Mouse (Mus musculus) heart, embryonic 14.5 days (tissue): ENCODE data around the gene Prkg1. TPM values are rescaled to one million over a fixed set of nuclear protein-coding genes. Genes with fewer than 3 reads are reported as not detected.

Experiments used
- ATAC-seq: fragments of 200-750 bp; cut with Nextera tagmentation; 2 replicates; pipeline ENCODE4 v1.8.0; 2017; ENCODE audit warnings: low read depth, moderate TSS enrichment; ENCODE audit not compliant: insufficient number of reproducible peaks, insufficient read depth, low FRiP score
- H3K27ac ChIP-seq, 2 experiments: fragments of 200-500 bp in 1 of 2; fragments of 300-500 bp in 1 of 2; sonication (generic) in 1 of 2; replicated peaks in 1 of 2; 2 replicates each; pipeline ENCODE4 v1.5.1; 2012 to 2014; ENCODE audit warnings: low read depth in 2 of 2, low read length in 2 of 2, control low read depth in 1 of 2, mild to moderate bottlenecking in 1 of 2, mixed read lengths in 1 of 2; ENCODE audit not compliant: control insufficient read depth in 1 of 2, insufficient read depth in 1 of 2
- H3K27me3 ChIP-seq: fragments of 300-500 bp; sonication (generic); 2 replicates; pipeline ENCODE4 v1.6.1; 2014; ENCODE audit warnings: mild to moderate bottlenecking, low read length, control low read depth; ENCODE audit not compliant: control insufficient read depth, insufficient read depth
- H3K36me3 ChIP-seq: fragments of 300-500 bp; sonication (generic); 2 replicates; pipeline ENCODE4 v1.6.1; 2014; ENCODE audit warnings: mild to moderate bottlenecking, control low read depth, low read length, mixed read lengths; ENCODE audit not compliant: control insufficient read depth, insufficient read depth
- H3K4me1 ChIP-seq, 2 experiments: fragments of 200-500 bp in 1 of 2; fragments of 300-500 bp in 1 of 2; sonication (generic) in 1 of 2; 2 replicates each; pipeline ENCODE4 v1.6.1; 2012 to 2014; ENCODE audit warnings: low read length in 2 of 2, control low read depth in 1 of 2, mixed read lengths in 1 of 2; ENCODE audit not compliant: control insufficient read depth in 2 of 2, insufficient read depth in 2 of 2
- H3K4me2 ChIP-seq: fragments of 300-500 bp; sonication (generic); 2 replicates; pipeline ENCODE4 v1.6.1; 2014; ENCODE audit warnings: mild to moderate bottlenecking, low read length
- H3K4me3 ChIP-seq, 2 experiments: fragments of 200-500 bp in 1 of 2; fragments of 300-500 bp in 1 of 2; sonication (generic) in 1 of 2; 2 replicates each; pipeline ENCODE4 v1.5.1; 2012 to 2014; ENCODE audit warnings: low read length in 2 of 2, mild to moderate bottlenecking in 2 of 2, control low read depth in 1 of 2, low read depth in 1 of 2, moderate library complexity in 1 of 2; ENCODE audit not compliant: control insufficient read depth in 1 of 2, insufficient read depth in 1 of 2
- H3K9ac ChIP-seq: fragments of 300-500 bp; sonication (generic); 2 replicates; pipeline ENCODE4 v1.6.1; 2014; ENCODE audit warnings: mild to moderate bottlenecking, low read length
- H3K9me3 ChIP-seq: fragments of 300-500 bp; sonication (generic); 2 replicates; pipeline ENCODE4 v1.6.1; 2016; ENCODE audit warnings: low read length, control low read depth; ENCODE audit not compliant: control insufficient read depth
- WGBS: fragments of 180-500 bp; shearing (Covaris S2); extraction: QIAGEN DNeasy Blood & Tissue Kit; methylation state at CpG from one replicate; pipeline ENCODE4 v1.1.7; 2014; 5-methylcytosine and 5-hydroxymethylcytosine counted together
- polyA plus RNA-seq: library from polyadenylated mRNA; unstranded; fragments of >200 nt; fragmentation: Nextera tagmentation; extraction: Ambion mirVana; gene quantifications from 2 replicates; pipeline ENCODE4 v1.2.1, GENCODE M21; 2014

Prkg1 gene
- polyA plus RNA-seq, 1 experiment from 2014 or later, result 9.6 TPM

- Histone ChIP-seq H3K9me3 (no peaks in the 10 kb centered on the region), H3K36me3 (no peaks in the 10 kb centered on the region), H3K9ac (no peak overlapping the region), H3K4me2 (peak overlapping the region; percentile 35), H3K27ac (no peak overlapping the region; a peak in 1 of 4 replicates), H3K27me3 (no peaks in the 10 kb centered on the region), H3K4me3 (no peak overlapping the region), H3K4me1 (peaks cover 6 to 16% of the 10 kb centered on the region in 2 experiments; a peak in 3 of 4 replicates)
- 50% methylated on average over 8 of the region's 8 CpGs for WGBS
- ATAC-seq, result no peak
Observed at GRCm38 (mm10) chr19:31743241-31744045, 21.4 kb downstream of the Prkg1 start.

GRCm38 (mm10) chr19:31714900-31715299, 49.9 kb downstream of the Prkg1 start:
- 77% methylated on average over 6 of the region's 6 CpGs for WGBS
- Histone ChIP-seq H3K27me3 (no peaks in the 10 kb centered on the region), H3K36me3 (no peaks in the 10 kb centered on the region), H3K4me2 (no peak overlapping the region), H3K9ac (no peak overlapping the region), H3K9me3 (no peaks in the 10 kb centered on the region), H3K4me3 (no peak overlapping the region), H3K4me1 (peaks cover 4 to 9% of the 10 kb centered on the region in 2 experiments), H3K27ac (no peak overlapping the region)
- no peak for ATAC-seq

- Histone ChIP-seq H3K4me1 (peaks cover 4 to 9% of the 10 kb centered on the region in 2 experiments), H3K27me3 (no peaks in the 10 kb centered on the region), H3K9me3 (no peaks in the 10 kb centered on the region), H3K9ac (no peak overlapping the region), H3K36me3 (no peaks in the 10 kb centered on the region), H3K4me3 (no peak overlapping the region), H3K27ac (no peak overlapping the region), H3K4me2 (no peak overlapping the region)
- no peak for ATAC-seq
- WGBS, result 59% methylated on average over 4 of the region's 4 CpGs
Observed at GRCm38 (mm10) chr19:31714418-31714817, 50.4 kb downstream of the Prkg1 start.

GRCm38 (mm10) chr19:31713321-31713720, 51.5 kb downstream of the Prkg1 start:
- H3K36me3 ChIP-seq, result no peaks in the 10 kb centered on the region
- H3K9ac ChIP-seq, result no peak overlapping the region
- H3K27me3 ChIP-seq, result no peaks in the 10 kb centered on the region
- H3K4me1 ChIP-seq, result peaks cover 4 to 9% of the 10 kb centered on the region in 2 experiments
- H3K9me3 ChIP-seq, result no peaks in the 10 kb centered on the region
- H3K4me3 ChIP-seq, result no peak overlapping the region
- whole genome bisulfite sequencing, result 53% methylated on average over 4 of the region's 4 CpGs
- no peak for ATAC-seq
- no peak overlapping the region for H3K4me2 ChIP-seq
- no peak overlapping the region for H3K27ac ChIP-seq

- H3K27ac ChIP-seq, result no peak overlapping the region
- no peaks in the 10 kb centered on the region for H3K36me3 ChIP-seq
- WGBS, result 83% methylated on average over 4 of the region's 4 CpGs
- no peak overlapping the region for H3K4me2 ChIP-seq
- no peak overlapping the region for H3K9ac ChIP-seq
- no peaks in the 10 kb centered on the region for H3K9me3 ChIP-seq
- peaks cover 4 to 9% of the 10 kb centered on the region in 2 experiments for H3K4me1 ChIP-seq
- ATAC-seq, result no peak
- no peak overlapping the region for H3K4me3 ChIP-seq
- H3K27me3 ChIP-seq, result no peaks in the 10 kb centered on the region
Observed at GRCm38 (mm10) chr19:31710336-31710735, 54.5 kb downstream of the Prkg1 start.

GRCm38 (mm10) chr19:31703991-31704390, 60.8 kb downstream of the Prkg1 start:
- no peak overlapping the region for H3K4me3 ChIP-seq
- H3K4me1 ChIP-seq, result peaks cover 5 to 18% of the 10 kb centered on the region in 2 experiments; a peak in 3 of 4 replicates
- no peak overlapping the region for H3K9ac ChIP-seq
- no peak overlapping the region for H3K4me2 ChIP-seq
- no peak for ATAC-seq
- H3K27ac ChIP-seq, result no peak overlapping the region
- no peaks in the 10 kb centered on the region for H3K27me3 ChIP-seq
- no peaks in the 10 kb centered on the region for H3K9me3 ChIP-seq
- no peaks in the 10 kb centered on the region for H3K36me3 ChIP-seq

GRCm38 (mm10) chr19:31698916-31699315, 65.9 kb downstream of the Prkg1 start:
- Histone ChIP-seq H3K4me3 (no peak overlapping the region), H3K27me3 (no peaks in the 10 kb centered on the region), H3K4me2 (peak overlapping the region; percentile 53), H3K27ac (peak overlapping the region; percentile 71 to 72), H3K9ac (no peak overlapping the region), H3K9me3 (no peaks in the 10 kb centered on the region), H3K4me1 (peaks cover 8 to 33% of the 10 kb centered on the region in 2 experiments), H3K36me3 (no peaks in the 10 kb centered on the region)
- ATAC-seq, result no peak
- 30% methylated on average over 6 of the region's 6 CpGs for WGBS

GRCm38 (mm10) chr19:31680821-31681220, 84.0 kb downstream of the Prkg1 start:
- no peak for ATAC-seq
- Histone ChIP-seq H3K9me3 (no peaks in the 10 kb centered on the region), H3K27me3 (no peaks in the 10 kb centered on the region), H3K9ac (no peak overlapping the region), H3K4me3 (no peak overlapping the region), H3K4me1 (no peaks in the 10 kb centered on the region), H3K4me2 (no peak overlapping the region), H3K27ac (no peak overlapping the region), H3K36me3 (no peaks in the 10 kb centered on the region)
- WGBS, result 31% methylated on average over 1 of the region's 1 CpGs
